Mouse (Mus musculus) adipocyte (in vitro differentiated cells): ENCODE results near the gene Edil3.

Experiments used
- DNase-seq: peaks from one replicate; pipeline ENCODE4 v3.0.0-alpha.2; 2016; ENCODE audit warnings: low spot score

The Edil3 gene

DNA sequence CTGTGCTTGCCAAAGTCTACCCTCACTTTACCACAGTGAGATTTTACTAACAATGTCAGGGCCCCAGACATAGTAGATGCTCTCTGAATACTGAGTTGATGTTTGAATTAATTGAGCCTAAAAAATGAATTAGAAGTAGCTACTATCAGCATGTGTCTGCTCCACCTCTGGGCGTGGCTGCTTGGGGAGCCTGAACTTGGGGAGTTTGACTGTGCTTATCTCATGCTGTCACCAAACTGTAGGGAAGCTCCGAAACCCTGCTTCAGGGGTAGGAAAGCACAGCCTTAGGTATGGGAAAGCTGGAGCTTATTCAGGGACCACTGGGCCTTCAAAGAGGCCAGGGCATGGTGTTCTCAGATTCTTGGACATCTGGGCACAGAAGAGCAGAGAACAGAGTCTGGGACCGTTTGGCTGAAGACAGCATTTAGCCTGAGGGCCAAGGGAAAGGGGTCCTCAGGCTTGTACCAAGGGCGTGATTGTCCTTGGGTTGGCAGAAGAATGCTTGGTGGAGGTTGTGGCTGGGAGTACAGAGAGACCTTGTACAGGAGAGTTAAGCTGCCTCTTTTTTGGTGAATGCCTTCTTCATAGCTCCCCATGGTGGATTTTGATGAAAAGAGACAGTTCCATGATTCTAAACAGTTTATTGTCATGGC, 432.8 kb downstream of the Edil3 start:
- DNase-seq, result no peak

DNA sequence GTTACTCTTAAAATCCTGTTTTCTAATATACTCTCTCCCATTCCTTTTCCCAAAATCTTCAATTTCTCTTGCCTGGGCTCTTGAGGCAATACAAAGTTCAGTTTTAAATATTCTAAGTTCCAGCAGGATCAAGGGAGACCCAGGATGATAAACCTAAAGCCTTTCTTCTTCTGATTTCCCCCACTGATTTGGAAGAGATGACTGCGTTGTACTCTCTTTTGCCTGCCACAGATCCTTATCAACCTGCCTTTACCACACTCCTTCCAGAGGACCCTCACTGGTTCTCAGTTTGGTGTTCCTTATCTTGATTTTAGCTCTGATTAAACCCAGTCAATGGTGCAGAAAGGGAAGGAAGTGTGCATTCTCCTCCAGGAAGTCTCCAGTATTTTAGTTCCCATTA, 435.6 kb downstream of the Edil3 start:
- no peak for DNase-seq

DNA sequence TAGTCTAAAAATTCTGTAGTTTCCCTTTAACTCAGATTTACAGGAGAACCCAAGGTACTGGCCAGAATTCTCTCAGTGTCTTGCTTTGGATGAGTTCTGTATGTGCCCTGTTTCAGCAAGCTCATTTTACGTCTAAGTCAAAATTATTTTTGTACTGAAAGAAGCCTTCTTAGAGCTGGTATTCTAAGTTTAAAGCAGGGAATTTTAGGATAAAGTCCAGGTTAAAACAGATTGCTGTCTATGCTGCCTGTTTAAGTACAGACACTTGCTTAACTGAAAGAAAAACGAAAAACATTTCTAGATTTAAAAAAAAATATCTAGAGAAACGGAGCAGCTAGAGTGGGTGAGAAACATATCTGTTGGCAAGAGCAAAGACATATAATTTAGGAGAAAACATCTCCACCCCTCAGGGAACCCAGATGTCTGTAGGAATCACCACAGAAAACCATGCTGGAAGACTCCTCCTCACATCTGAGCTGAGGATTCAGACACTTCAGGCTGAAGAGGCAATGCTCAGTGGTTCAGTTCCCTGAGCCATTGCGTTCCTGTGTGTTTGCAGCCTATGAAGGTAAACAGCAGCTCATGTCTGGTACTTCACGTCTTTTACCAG, 465.5 kb downstream of the Edil3 start:
- no peak for DNase-seq

DNA sequence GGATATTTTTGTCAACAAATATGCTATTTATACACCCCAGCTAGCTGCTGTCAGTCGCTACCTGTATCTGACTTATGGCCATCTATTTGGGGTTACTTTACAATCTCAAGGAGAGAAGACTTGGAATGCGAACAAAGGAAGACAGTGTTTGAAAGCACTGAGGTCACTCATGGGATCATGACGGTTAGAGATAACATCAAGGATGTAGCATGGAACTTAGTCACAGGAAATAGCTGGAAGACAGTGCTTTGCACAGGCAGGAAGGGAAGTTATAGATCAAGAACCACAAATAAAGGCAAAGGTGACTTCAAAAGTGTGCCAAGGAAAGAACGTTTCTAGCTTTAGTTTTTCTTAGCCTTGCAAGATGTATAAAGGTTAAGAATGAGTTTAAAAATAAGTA, 466.9 kb downstream of the Edil3 start:
- DNase-seq, result no peak

DNA sequence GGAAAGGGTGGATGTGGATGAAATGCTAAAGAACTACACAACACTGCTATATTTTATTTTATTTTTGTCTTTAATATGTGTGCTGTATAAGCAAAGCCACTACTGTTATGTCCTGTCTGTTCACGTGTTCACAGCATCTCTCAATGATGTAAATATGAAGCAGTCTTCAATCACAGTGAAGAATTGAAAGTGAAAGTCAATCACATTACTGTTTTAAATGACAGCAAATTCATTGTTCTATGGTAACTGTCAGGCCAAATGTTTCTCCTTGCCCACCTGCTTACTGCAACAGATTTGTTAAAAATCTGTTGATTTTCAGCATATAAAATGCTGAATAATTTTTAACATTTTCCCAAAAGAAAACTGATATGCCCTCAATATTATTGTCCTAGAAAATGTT, 499.9 kb downstream of the Edil3 start:
- DNase-seq, result no peak

DNA sequence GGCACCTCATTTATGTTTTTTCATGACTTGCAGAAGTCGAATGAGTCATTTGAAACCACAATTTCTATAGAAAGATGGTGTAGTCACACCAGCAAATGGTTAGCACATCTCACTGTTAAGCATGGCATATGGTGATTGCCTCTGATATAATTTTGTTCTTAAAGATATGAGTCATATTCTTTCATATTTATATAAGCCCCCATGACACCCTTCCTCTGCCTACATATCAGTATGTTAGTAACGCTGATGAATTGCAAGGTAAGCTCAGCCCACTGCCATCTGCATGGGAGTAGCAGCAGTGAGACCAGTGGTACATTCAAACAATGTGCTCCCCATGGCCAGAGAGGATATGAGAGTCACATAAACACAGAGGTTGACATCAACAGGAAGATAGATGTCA, 503.0 kb downstream of the Edil3 start:
- DNase-seq, result no peak

- peak; percentile 17 for DNase-seq
Observed at GRCm38 (mm10) chr13:89334494-89334893, 513.2 kb downstream of the Edil3 start.

DNA sequence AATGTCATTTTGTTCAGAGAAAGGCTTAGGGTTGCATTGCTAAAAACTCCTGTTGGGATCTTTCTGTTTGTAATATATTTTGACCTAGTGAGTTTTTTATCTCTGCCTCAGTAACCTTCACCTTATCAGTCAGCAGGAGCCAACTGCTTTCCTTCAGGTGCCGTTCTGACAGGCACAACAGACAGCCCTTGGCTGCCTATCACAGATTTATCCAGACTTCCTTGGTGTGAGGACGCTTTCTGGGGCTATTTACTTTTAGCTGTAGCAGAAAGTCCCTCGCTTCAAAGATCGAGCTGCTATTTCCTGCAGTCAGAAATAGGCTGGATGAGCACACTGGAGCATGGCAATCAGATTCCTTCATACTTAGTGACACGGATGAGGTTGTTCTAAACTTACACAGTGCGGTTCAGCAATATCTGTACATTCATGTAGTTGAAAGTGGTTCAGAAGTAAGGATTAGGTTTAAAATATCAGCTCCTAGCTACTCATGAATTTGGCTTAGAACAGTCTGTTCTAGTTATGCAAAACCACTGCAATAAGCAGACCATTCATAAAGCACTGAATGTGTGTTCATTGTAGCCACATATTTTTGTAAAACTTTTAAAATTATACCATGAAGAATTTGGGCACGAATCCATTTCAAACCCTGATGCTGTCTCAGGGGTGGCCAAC, 514.8 kb downstream of the Edil3 start:
- no peak for DNase-seq

GRCm38 (mm10) chr13:89339055-89339454, 517.8 kb downstream of the Edil3 start:
- DNase-seq, result no peak

GRCm38 (mm10) chr13:89339776-89340175, 518.5 kb downstream of the Edil3 start:
- no peak for DNase-seq

DNA sequence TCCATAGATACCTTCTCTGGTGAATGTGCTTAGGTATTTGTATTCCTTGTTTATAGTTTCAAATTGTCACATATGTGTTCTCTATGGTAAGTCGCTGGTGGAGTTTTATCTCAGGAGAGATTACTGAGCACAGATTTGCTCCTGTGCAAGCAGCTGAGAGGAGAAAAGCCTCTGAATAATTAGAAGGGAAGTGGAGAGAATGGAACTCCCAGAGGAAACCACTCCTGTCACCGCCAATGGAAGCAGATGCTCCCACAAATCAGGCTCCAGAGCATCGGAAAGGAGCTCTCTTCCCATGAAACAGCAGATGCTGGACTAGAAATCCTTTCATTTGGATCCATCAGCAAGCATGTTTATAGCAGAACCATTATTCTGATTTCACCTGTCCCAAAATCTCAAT, 534.0 kb downstream of the Edil3 start:
- no peak for DNase-seq

- no peak for DNase-seq
Observed at GRCm38 (mm10) chr13:89358407-89358806, 537.1 kb downstream of the Edil3 start.

- DNase-seq, result no peak
Observed at GRCm38 (mm10) chr13:89362274-89362673, 541.0 kb downstream of the Edil3 start.

DNA sequence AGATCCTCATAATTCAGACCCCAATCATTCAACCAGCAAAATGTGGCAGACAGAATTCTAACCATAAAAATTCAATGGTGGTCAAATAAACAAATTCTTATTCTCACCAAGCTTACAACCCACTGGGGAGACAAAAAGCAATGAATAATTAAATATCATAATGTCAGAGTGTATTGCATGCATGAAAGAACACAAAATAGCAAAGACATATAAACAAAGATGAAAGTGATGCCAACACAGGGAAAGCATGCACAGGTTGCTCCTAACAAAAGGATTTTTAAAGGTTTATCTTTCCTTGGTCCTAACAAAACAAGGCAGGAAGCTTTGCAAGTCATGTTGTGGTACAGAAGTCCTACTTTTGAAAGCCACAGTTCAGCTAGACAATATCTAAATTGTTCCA, 550.0 kb downstream of the Edil3 start:
- no peak for DNase-seq

DNA sequence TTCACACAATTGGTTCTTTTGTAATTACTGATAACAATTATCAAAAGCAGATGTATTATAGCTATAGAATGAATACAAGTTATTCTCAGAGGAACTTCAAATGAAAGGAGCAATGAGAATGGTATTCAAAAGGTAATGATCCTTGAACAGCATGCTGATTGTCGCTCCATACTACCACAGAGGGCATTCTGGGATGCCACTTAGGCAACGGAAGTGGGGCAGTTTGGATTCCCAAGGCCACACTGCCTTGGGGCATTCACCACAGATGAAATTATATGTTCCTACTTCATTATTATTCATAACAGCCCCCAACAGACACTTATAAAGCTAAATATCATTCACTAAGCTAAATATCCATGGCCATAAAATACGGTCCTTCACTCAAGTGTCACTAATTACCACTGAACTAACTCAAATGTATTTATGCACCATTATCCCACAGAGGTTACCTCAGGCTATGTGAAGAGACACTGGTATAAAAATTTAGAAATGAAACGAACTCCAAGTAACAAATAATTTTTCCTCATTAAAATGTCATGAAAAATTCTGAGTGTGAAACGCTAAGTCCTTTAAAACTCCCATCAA, 550.5 kb downstream of the Edil3 start:
- DNase-seq, result no peak
